Mouse (Mus musculus) liver, embryonic 14.5 days (tissue): ENCODE measurements around the gene 4930556J24Rik. TPM values are rescaled to one million over a fixed set of nuclear protein-coding genes. Genes with fewer than 3 reads are reported as not detected.
A peak's percentile ranks its signal among the peaks of the same experiment; 100 is the strongest.

Experiments
- ATAC-seq: fragments of 200-750 bp; cut with Nextera tagmentation; 2 replicates; pipeline ENCODE4 v1.8.0; 2017; ENCODE audit warnings: moderate number of reproducible peaks, mild to moderate bottlenecking, moderate library complexity; ENCODE audit not compliant: insufficient read depth
- DNase-seq, 3 experiments: peaks; one replicate each; pipeline ENCODE4 v3.0.0-alpha.2; 2012 to 2013; ENCODE audit warnings: low read depth in 3 of 3, low spot score in 3 of 3
- H3K27ac ChIP-seq: fragments of 300-500 bp; sonication (generic); 2 replicates; pipeline ENCODE4 v1.5.1; 2014; ENCODE audit warnings: moderate library complexity, mild to moderate bottlenecking, control low read depth, inconsistent platforms
- H3K27me3 ChIP-seq: fragments of 300-500 bp; sonication (generic); 2 replicates; pipeline ENCODE4 v1.6.1; 2014; ENCODE audit warnings: mild to moderate bottlenecking, low read length, moderate library complexity; ENCODE audit not compliant: control insufficient read depth, insufficient read depth
- H3K36me3 ChIP-seq: fragments of 300-500 bp; sonication (generic); replicated peaks from 2 replicates; pipeline ENCODE4 v1.6.1; 2014; ENCODE audit warnings: low read depth; ENCODE audit not compliant: control insufficient read depth, insufficient read depth
- H3K4me1 ChIP-seq, 2 experiments: fragments of 200-500 bp in 1 of 2; fragments of 300-500 bp in 1 of 2; sonication (generic) in 1 of 2; replicated peaks; 2 replicates each; pipeline ENCODE4 v1.6.1; 2012 to 2014; ENCODE audit warnings: antibody characterized with exemption in 1 of 2, inconsistent platforms in 1 of 2, low read length in 1 of 2; ENCODE audit not compliant: control insufficient read depth in 2 of 2, insufficient read depth in 2 of 2
- H3K4me2 ChIP-seq: fragments of 300-500 bp; sonication (generic); 2 replicates; pipeline ENCODE4 v1.6.1; 2014; ENCODE audit warnings: low read depth, mild to moderate bottlenecking, control low read depth, moderate library complexity
- H3K4me3 ChIP-seq, 2 experiments: fragments of 200-500 bp in 1 of 2; fragments of 300-500 bp in 1 of 2; sonication (generic) in 1 of 2; 2 replicates each; pipeline ENCODE4 v1.5.1; 2012 to 2014; ENCODE audit warnings: low read depth in 2 of 2, low read length in 2 of 2, mild to moderate bottlenecking in 2 of 2, control low read depth in 1 of 2, inconsistent platforms in 1 of 2, moderate library complexity in 1 of 2; ENCODE audit not compliant: insufficient read depth in 1 of 2
- H3K9ac ChIP-seq: fragments of 300-500 bp; sonication (generic); replicated peaks from 2 replicates; pipeline ENCODE4 v1.6.1; 2014; ENCODE audit warnings: mild to moderate bottlenecking, control low read depth, moderate library complexity
- H3K9me3 ChIP-seq: fragments of 300-500 bp; sonication (generic); 2 replicates; pipeline ENCODE4 v1.6.1; 2016; ENCODE audit warnings: low read length, mixed read lengths; ENCODE audit not compliant: control insufficient read depth
- CTCF ChIP-seq: IDR thresholded peaks from 2 replicates; pipeline ENCODE4 v1.5.1; 2016; ENCODE audit warnings: antibody characterized with exemption, low read depth, control low read depth
- EP300 ChIP-seq: IDR thresholded peaks from 2 replicates; pipeline ENCODE4 v1.6.1; 2016; ENCODE audit warnings: antibody characterized with exemption, low read depth
- WGBS: fragments of 180-500 bp; shearing (Covaris S2); extraction: QIAGEN DNeasy Blood & Tissue Kit; methylation state at CpG from one replicate; pipeline ENCODE4 v1.1.7; 2014; ENCODE audit not compliant: insufficient replicate concordance; 5-methylcytosine and 5-hydroxymethylcytosine counted together
- polyA plus RNA-seq, 2 experiments: library from polyadenylated mRNA; depleted of rRNA in 1 of 2; stranded (reverse) in 1 of 2; unstranded in 1 of 2; fragments of >200 nt; fragmentation: Nextera tagmentation in 1 of 2; extraction: Ambion mirVana in 1 of 2; gene quantifications; 2 replicates each; pipeline versions ENCODE4 v1.2.1 to v1.2.3; 2012 to 2014

The 4930556J24Rik gene
- polyA plus RNA-seq, 2 experiments = not detected

- Histone ChIP-seq H3K9ac (no peak overlapping the region), H3K27ac (no peak overlapping the region), H3K36me3 (peaks cover 5% of the 10 kb centered on the region), H3K27me3 (peaks cover 20% of the 10 kb centered on the region), H3K9me3 (no peaks in the 10 kb centered on the region), H3K4me2 (peak overlapping the region; percentile 37), H3K4me3 (peak overlapping the region; percentile 37 to 57), H3K4me1 (peaks cover 0 to 3% of the 10 kb centered on the region in 2 experiments; a peak in 1 of 4 replicates)
- ATAC-seq (peak; percentile 49; the same call in 1 of the 2 replicates), DNase-seq (no peak)
- no peak for TF ChIP-seq CTCF
- no peak for TF ChIP-seq EP300
- WGBS = 13% methylated on average over 15 of the region's 15 CpGs
These were observed 7.5 kb upstream of the 4930556J24Rik start for GRCm38 (mm10) chr11:3983863-3984745.

GRCm38 (mm10) chr11:3983291-3983862 lies 6.8 kb upstream of the 4930556J24Rik start, which contains the start of gene Gal3st1:
Gene Gal3st1, plus strand, starts transcription at chr11:3983636.
- no peak within 1 kb of the TSS for H3K9ac ChIP-seq
- TF ChIP-seq CTCF (no peak), EP300 (no peak)
- WGBS = 4% methylated on average over 35 of the region's 37 CpGs
- peak within 1 kb of the TSS; percentile 37 to 57 for H3K4me3 ChIP-seq
- H3K4me2 ChIP-seq = peak within 1 kb of the TSS; percentile 37
- no peaks in the 10 kb centered on the region for H3K9me3 ChIP-seq
- peaks cover 9% of the 10 kb centered on the region for H3K36me3 ChIP-seq
- peaks cover 0 to 3% of the 10 kb centered on the region in 2 experiments; a peak in 1 of 4 replicates for H3K4me1 ChIP-seq
- H3K27ac ChIP-seq = no peak within 1 kb of the TSS
- no peak for DNase-seq
- peak; percentile 62; the same call in 1 of the 2 replicates for ATAC-seq
- H3K27me3 ChIP-seq = peaks cover 20% of the 10 kb centered on the region

- ATAC-seq (no peak), DNase-seq (no peak)
- Histone ChIP-seq H3K4me3 (no peak overlapping the region), H3K27me3 (peaks cover 20% of the 10 kb centered on the region), H3K36me3 (peaks cover 14% of the 10 kb centered on the region), H3K27ac (no peak overlapping the region), H3K9ac (no peak overlapping the region), H3K4me2 (no peak overlapping the region), H3K9me3 (no peaks in the 10 kb centered on the region), H3K4me1 (peaks cover 0 to 3% of the 10 kb centered on the region in 2 experiments; a peak in 1 of 4 replicates)
- 57% methylated on average over 7 of the region's 7 CpGs for WGBS
- no peak for TF ChIP-seq EP300
- no peak for TF ChIP-seq CTCF
These were observed 6.0 kb upstream of the 4930556J24Rik start for GRCm38 (mm10) chr11:3982275-3983209.

GRCm38 (mm10) chr11:3981536-3981935 lies 5.0 kb upstream of the 4930556J24Rik start:
- H3K4me1 ChIP-seq = peaks cover 0 to 3% of the 10 kb centered on the region in 2 experiments; a peak in 1 of 4 replicates
- H3K4me2 ChIP-seq = no peak overlapping the region
- 45% methylated on average over 6 of the region's 6 CpGs for WGBS
- no peaks in the 10 kb centered on the region for H3K9me3 ChIP-seq
- H3K27me3 ChIP-seq = peaks cover 20% of the 10 kb centered on the region
- peaks cover 22% of the 10 kb centered on the region for H3K36me3 ChIP-seq
- no peak overlapping the region for H3K27ac ChIP-seq
- no peak overlapping the region for H3K4me3 ChIP-seq
- no peak for TF ChIP-seq CTCF
- no peak for TF ChIP-seq EP300
- ATAC-seq (no peak), DNase-seq (no peak)
- no peak overlapping the region for H3K9ac ChIP-seq
